Mouse (Mus musculus) bone marrow macrophage, adult 2 months (primary cell): ENCODE measurements at regions not wholly inside any gene's neighbourhood (a gene's known extent, or its start where the extent isn't known, plus 50 kb on each side); places are given as distances from the start of the nearest gene placed in this dataset.

Experiments used
- CTCF ChIP-seq: IDR thresholded peaks from 2 replicates; pipeline ENCODE4 v1.5.1; 2012; ENCODE audit warnings: low read depth, mild to moderate bottlenecking, low read length, moderate library complexity
- POLR2A ChIP-seq: IDR thresholded peaks from 2 replicates; pipeline ENCODE4 v1.6.1; 2012; ENCODE audit warnings: mild to moderate bottlenecking, low read depth, low read length, borderline replicate concordance

- TF ChIP-seq POLR2A (no peak), CTCF (no peak)
Measured at GRCm38 (mm10) chr13:32518611-32519344, 180.2 kb upstream of the Gmds start.
